Mouse (Mus musculus) bone marrow macrophage, adult 2 months (primary cell): Measurements from ENCODE around the gene Fam174a.

Experiments used
- CTCF ChIP-seq: IDR thresholded peaks from 2 replicates; pipeline ENCODE4 v1.5.1; 2012; ENCODE audit warnings: low read depth, mild to moderate bottlenecking, low read length, moderate library complexity
- POLR2A ChIP-seq: IDR thresholded peaks from 2 replicates; pipeline ENCODE4 v1.6.1; 2012; ENCODE audit warnings: mild to moderate bottlenecking, low read depth, low read length, borderline replicate concordance

DNA sequence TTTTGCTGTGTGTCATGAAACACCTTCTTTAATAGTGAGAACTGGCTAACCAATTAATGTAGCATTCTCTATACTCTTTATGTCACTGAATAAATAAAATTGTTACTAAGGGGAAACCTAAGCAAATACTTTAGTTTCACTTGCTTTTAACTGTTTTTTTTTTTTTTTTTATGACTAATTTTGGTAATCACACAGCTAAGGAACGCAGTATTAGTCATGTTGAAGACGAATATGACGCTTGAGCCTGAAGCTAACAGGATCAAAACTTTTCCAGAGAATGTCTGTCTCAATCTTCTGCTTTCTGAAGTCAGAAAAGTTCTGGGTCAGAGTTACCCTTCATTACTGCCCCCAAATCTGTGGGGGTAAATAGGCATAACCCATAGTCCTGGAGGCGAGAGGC, 54.3 kb downstream of the Fam174a start:
- no peak for TF ChIP-seq POLR2A
- no peak for TF ChIP-seq CTCF
